Mouse (Mus musculus) heart, embryonic 12.5 days (tissue): ENCODE measurements around the gene Fads6. TPM values are rescaled to one million over a fixed set of nuclear protein-coding genes. Genes with fewer than 3 reads are reported as not detected.

Experiments used
- ATAC-seq: fragments of 200-750 bp; cut with Nextera tagmentation; 2 replicates; pipeline ENCODE4 v1.8.0; 2017; ENCODE audit warnings: moderate TSS enrichment, moderate library complexity; ENCODE audit not compliant: insufficient number of reproducible peaks, low FRiP score
- H3K27ac ChIP-seq: fragments of 300-500 bp; sonication (generic); 2 replicates; pipeline ENCODE4 v1.5.1; 2016; ENCODE audit warnings: mild to moderate bottlenecking, moderate library complexity; ENCODE audit not compliant: poor library complexity, severe bottlenecking
- H3K27me3 ChIP-seq: fragments of 300-500 bp; sonication (generic); replicated peaks from 2 replicates; pipeline ENCODE4 v1.6.1; 2016; ENCODE audit warnings: mild to moderate bottlenecking, moderate library complexity
- H3K36me3 ChIP-seq: fragments of 300-500 bp; sonication (generic); 2 replicates; pipeline ENCODE4 v1.6.1; 2016; ENCODE audit warnings: mild to moderate bottlenecking, moderate library complexity
- H3K4me1 ChIP-seq: fragments of 300-500 bp; sonication (generic); replicated peaks from 2 replicates; pipeline ENCODE4 v1.6.1; 2016; ENCODE audit warnings: mild to moderate bottlenecking
- H3K4me2 ChIP-seq: fragments of 300-500 bp; sonication (generic); 2 replicates; pipeline ENCODE4 v1.6.1; 2016; ENCODE audit warnings: mild to moderate bottlenecking, moderate library complexity
- H3K4me3 ChIP-seq: fragments of 300-500 bp; sonication (generic); 2 replicates; pipeline ENCODE4 v1.5.1; 2016; ENCODE audit warnings: mild to moderate bottlenecking
- H3K9ac ChIP-seq: fragments of 300-500 bp; sonication (generic); 2 replicates; pipeline ENCODE4 v1.6.1; 2016; ENCODE audit warnings: mild to moderate bottlenecking, moderate library complexity
- H3K9me3 ChIP-seq: fragments of 300-500 bp; sonication (generic); replicated peaks from 2 replicates; pipeline ENCODE4 v1.6.1; 2016; ENCODE audit warnings: mild to moderate bottlenecking, moderate library complexity
- WGBS: fragments of 180-500 bp; shearing (Covaris S2); methylation state at CpG from one replicate; pipeline ENCODE4 v1.1.7; 2016; 5-methylcytosine and 5-hydroxymethylcytosine counted together
- microRNA-seq: library from miRNA; unstranded; fragments of <30 nt; microRNA quantifications from one replicate; pipeline ENCODE4, GENCODE M21; 2017
- polyA plus RNA-seq: library from polyadenylated mRNA; unstranded; fragments of >200 nt; fragmentation: Nextera tagmentation; extraction: Ambion mirVana; gene quantifications from 2 replicates; pipeline ENCODE4 v1.2.1, GENCODE M21; 2016

The Fads6 gene
- polyA plus RNA-seq, 1 experiment from 2014 or later: 0.51 TPM

- H3K36me3 ChIP-seq: no peaks in the 10 kb centered on the region
- peaks cover 70% of the 10 kb centered on the region for H3K4me1 ChIP-seq
- H3K9ac ChIP-seq: no peak overlapping the region
- no peak overlapping the region for H3K27ac ChIP-seq
- no peak overlapping the region for H3K4me3 ChIP-seq
- H3K4me2 ChIP-seq: no peak overlapping the region
- H3K27me3 ChIP-seq: peaks cover 30% of the 10 kb centered on the region
- no peaks in the 10 kb centered on the region for H3K9me3 ChIP-seq
- WGBS: 61% methylated on average over 20 of the region's 20 CpGs
- ATAC-seq: no peak
Observed at GRCm38 (mm10) chr11:115233526-115234290, 63.8 kb downstream of the Fads6 start.

GRCm38 (mm10) chr11:115232889-115233288, 64.6 kb downstream of the Fads6 start:
- Histone ChIP-seq H3K9ac (no peak overlapping the region), H3K4me2 (no peak overlapping the region)

GRCm38 (mm10) chr11:115231924-115232323, 65.5 kb downstream of the Fads6 start:
- H3K36me3 ChIP-seq: no peaks in the 10 kb centered on the region
- no peak overlapping the region for H3K9ac ChIP-seq
- H3K27me3 ChIP-seq: peaks cover 23% of the 10 kb centered on the region
- no peak for ATAC-seq
- no peak overlapping the region for H3K27ac ChIP-seq
- H3K9me3 ChIP-seq: no peaks in the 10 kb centered on the region
- WGBS: 66% methylated on average over 9 of the region's 9 CpGs
- H3K4me2 ChIP-seq: no peak overlapping the region
- no peak overlapping the region for H3K4me3 ChIP-seq
- peaks cover 87% of the 10 kb centered on the region for H3K4me1 ChIP-seq

More at GRCm38 (mm10) chr11:115232889-115233288, 64.6 kb downstream of the Fads6 start:
- Histone ChIP-seq H3K27ac (no peak overlapping the region), H3K4me1 (peaks cover 78% of the 10 kb centered on the region), H3K9me3 (no peaks in the 10 kb centered on the region), H3K36me3 (no peaks in the 10 kb centered on the region), H3K4me3 (no peak overlapping the region), H3K27me3 (peaks cover 24% of the 10 kb centered on the region)
- no peak for ATAC-seq
- 73% methylated on average over 5 of the region's 5 CpGs for WGBS

- no peak overlapping the region for H3K27ac ChIP-seq
- WGBS: 51% methylated on average over 14 of the region's 14 CpGs
Observed at GRCm38 (mm10) chr11:115231168-115231915, 66.1 kb downstream of the Fads6 start.

More at GRCm38 (mm10) chr11:115231168-115231915, 66.1 kb downstream of the Fads6 start:
- no peak for ATAC-seq
- H3K4me1 ChIP-seq: peaks cover 87% of the 10 kb centered on the region
- H3K4me3 ChIP-seq: no peak overlapping the region
- peaks cover 23% of the 10 kb centered on the region for H3K27me3 ChIP-seq
- no peaks in the 10 kb centered on the region for H3K36me3 ChIP-seq
- H3K4me2 ChIP-seq: no peak overlapping the region
- no peaks in the 10 kb centered on the region for H3K9me3 ChIP-seq
- H3K9ac ChIP-seq: 0 out of 2 replicates have a peak overlapping the region, but pooled peaks have one; percentile 20

Small RNAs within 50 kb of the gene (microRNA-seq; reads per million reads assigned to microRNA genes)
- gene Gm25837: not detected

Other genes with a start within 250 kb of the Fads6 start
- not detected in 2 replicates for gene Cd300ld3, start 249.3 kb downstream of the Fads6 start, polyA plus RNA-seq
- gene Cd300e, start 235.5 kb downstream of the Fads6 start, polyA plus RNA-seq: not detected in 2 replicates
- 1.8 TPM in 2 replicates for gene Rab37, start 206.2 kb downstream of the Fads6 start, polyA plus RNA-seq
- gene Cd300lf, start 163.7 kb downstream of the Fads6 start, polyA plus RNA-seq: 0.09 and 0.10 TPM in 2 replicates
- gene Slc9a3r1, start 134.3 kb downstream of the Fads6 start, polyA plus RNA-seq: 21.0 and 22.2 TPM in 2 replicates
- 8.4 TPM in 2 replicates for gene Tmem104, start 110.2 kb downstream of the Fads6 start, polyA plus RNA-seq
- 13.1 and 13.3 TPM in 2 replicates for gene Nat9, start 109.8 kb downstream of the Fads6 start, polyA plus RNA-seq
- 0.15 and 0.21 TPM in 2 replicates for gene Grin2c, start 30.4 kb downstream of the Fads6 start, polyA plus RNA-seq
- 11.3 and 12.3 TPM in 2 replicates for gene Fdxr, start 20.6 kb downstream of the Fads6 start, polyA plus RNA-seq
- not detected in 2 replicates for gene Otop2, start 9.5 kb upstream of the Fads6 start, polyA plus RNA-seq
- gene Ush1g, start 24.4 kb upstream of the Fads6 start, polyA plus RNA-seq: 0.06 and 0.08 TPM in 2 replicates
- gene Otop3, start 37.1 kb upstream of the Fads6 start, polyA plus RNA-seq: not detected in 2 replicates
- 6.0 and 7.4 TPM in 2 replicates for gene Hid1, start 70.1 kb upstream of the Fads6 start, polyA plus RNA-seq
- 9.0 and 9.5 TPM in 2 replicates for gene Cdr2l, start 84.3 kb upstream of the Fads6 start, polyA plus RNA-seq
- 156 and 162 TPM in 2 replicates for gene Mrpl58, start 106.1 kb upstream of the Fads6 start, polyA plus RNA-seq
- gene Atp5h, start 122.3 kb upstream of the Fads6 start, polyA plus RNA-seq: 1,576 and 1,627 TPM in 2 replicates
- gene Kctd2, start 122.5 kb upstream of the Fads6 start, polyA plus RNA-seq: 16.0 and 17.5 TPM in 2 replicates
- gene Trim80, start 142.9 kb upstream of the Fads6 start, polyA plus RNA-seq: 0.19 and 0.35 TPM in 2 replicates
- 0.17 TPM in 1 of 2 replicates, not detected in the other for gene Slc16a5, start 164.8 kb upstream of the Fads6 start, polyA plus RNA-seq
- 5.8 and 6.4 TPM in 2 replicates for gene Armc7, start 178.0 kb upstream of the Fads6 start, polyA plus RNA-seq
- gene Nt5c, start 194.2 kb upstream of the Fads6 start, polyA plus RNA-seq: 56.2 and 58.2 TPM in 2 replicates
- gene Jpt1, start 216.7 kb upstream of the Fads6 start, polyA plus RNA-seq: 413 and 440 TPM in 2 replicates
- 673 and 675 TPM in 2 replicates for gene Sumo2, start 238.6 kb upstream of the Fads6 start, polyA plus RNA-seq